Mouse (Mus musculus): ENCODE measurements at regions not wholly inside any gene's neighbourhood (a gene's known extent, or its start where the extent isn't known, plus 50 kb on each side); places are given as distances from the start of the nearest gene placed in this dataset.

- no peak for TF ChIP-seq HCFC1 (IDR thresholded peaks at IDR 0.05; ENCODE audit: borderline replicate concordance, insufficient read depth, low read length)
- TF ChIP-seq ZC3H11A (IDR thresholded peaks at IDR 0.05; ENCODE audit: borderline replicate concordance, low read depth, low read length) = no peak
- no peak for TF ChIP-seq ZNF384 (IDR thresholded peaks at IDR 0.05; ENCODE audit: low read depth, low read length)
- TF ChIP-seq CHD2 (IDR thresholded peaks at IDR 0.05; ENCODE audit: low read depth, low read length) = no peak
Observed at GRCm38 (mm10) chr2:103888023-103888422, 69.8 kb upstream of the Lmo2 start.

Data from ES-E14 (cell line).